Mouse (Mus musculus): ENCODE measurements around the gene Gapvd1. TPM values are rescaled to one million over a fixed set of nuclear protein-coding genes. Genes with fewer than 3 reads are reported as not detected.

The Gapvd1 gene
- total and polyA plus RNA-seq, 3 experiments, result 62.4 to 174 (median 96.7) TPM

DNA sequence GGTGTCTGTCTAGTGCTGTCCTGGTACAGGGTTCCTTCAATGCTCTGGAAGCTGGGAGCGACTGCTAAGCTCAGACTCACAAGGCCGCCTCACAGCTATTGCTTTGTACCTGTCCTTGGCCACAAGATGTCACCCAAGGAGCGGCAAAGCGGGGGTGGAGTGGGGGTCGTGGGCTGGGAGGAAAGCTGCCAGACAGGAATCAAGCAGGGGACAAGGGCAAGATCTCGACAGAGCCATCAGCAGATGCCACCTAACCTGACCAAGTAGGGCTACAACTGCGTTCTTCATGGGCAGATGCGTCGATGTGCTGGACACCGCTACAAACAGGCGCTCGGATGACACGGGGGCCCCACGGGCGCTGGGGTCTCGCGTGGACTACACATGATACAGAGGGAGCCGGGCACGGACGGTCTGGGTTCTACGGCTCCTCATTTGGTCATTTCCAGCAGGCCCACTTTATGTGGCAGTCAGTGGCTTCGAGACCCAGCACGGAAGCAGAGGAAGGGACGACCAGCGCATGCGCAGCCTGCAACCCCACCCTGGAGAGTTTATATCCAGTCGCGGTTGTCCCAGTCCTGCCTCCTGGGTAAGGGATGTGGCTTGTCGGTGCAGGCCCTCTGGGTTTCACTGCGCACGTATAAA, 83.5 kb downstream of the Gapvd1 start:
- Histone ChIP-seq H3K79me2 (ENCODE audit: control insufficient read depth, insufficient read depth, low read length, poor library complexity) (no peaks in the 10 kb centered on the region), H3K9me3 (replicated peaks; ENCODE audit: insufficient read depth, low read length) (no peaks in the 10 kb centered on the region), H3K36me3 (ENCODE audit: control insufficient read depth in 1 of 2, insufficient read depth in 2 of 2, low read length in 2 of 2) (peaks cover 0 to 4% of the 10 kb centered on the region in 2 experiments; a peak in 1 of 4 replicates), H3K4me3 (ENCODE audit: control insufficient read depth in 1 of 2, insufficient read depth in 1 of 2, low read depth in 2 of 2, low read length in 2 of 2) (no peak overlapping the region), H3K27ac (ENCODE audit: control insufficient read depth, low read depth, low read length) (no peak overlapping the region), H3K4me1 (ENCODE audit: control insufficient read depth in 1 of 2, insufficient read depth in 2 of 2, low read length in 2 of 2) (no peaks in the 10 kb centered on the region), H3K9ac (ENCODE audit: control insufficient read depth, low read depth, low read length, poor library complexity, severe bottlenecking) (no peak overlapping the region), H3K27me3 (ENCODE audit: control insufficient read depth in 1 of 2, insufficient read depth in 2 of 2, low read length in 2 of 2) (no peaks in the 10 kb centered on the region; a peak in 1 of 4 replicates)
- DNase-seq (ENCODE audit: low read depth, low spot score), result peak; percentile 25
- no peak for TF ChIP-seq TAL1 (IDR thresholded peaks at IDR 0.05; ENCODE audit: low read length)
- peak; percentile 52 for TF ChIP-seq RAD21 (IDR thresholded peaks at IDR 0.05; ENCODE audit: low read depth, low read length)
- TF ChIP-seq SMC3 (IDR thresholded peaks at IDR 0.05; ENCODE audit: low read depth, low read length), result peak; percentile 35
- peak in 2 of 3 experiments; percentile 46 to 57; a peak in 4 of 6 replicates for TF ChIP-seq CTCF (IDR thresholded peaks at IDR 0.05 in 2 of 3, conservative IDR thresholded peaks at IDR 0.05 in 1 of 3; ENCODE audit: control insufficient read depth in 1 of 3, insufficient read depth in 1 of 3, low read depth in 2 of 3, low read length in 3 of 3, poor library complexity in 1 of 3, severe bottlenecking in 1 of 3)
- TF ChIP-seq MAFK (IDR thresholded peaks at IDR 0.05; ENCODE audit: borderline replicate concordance, low read depth, low read length), result no peak

DNA sequence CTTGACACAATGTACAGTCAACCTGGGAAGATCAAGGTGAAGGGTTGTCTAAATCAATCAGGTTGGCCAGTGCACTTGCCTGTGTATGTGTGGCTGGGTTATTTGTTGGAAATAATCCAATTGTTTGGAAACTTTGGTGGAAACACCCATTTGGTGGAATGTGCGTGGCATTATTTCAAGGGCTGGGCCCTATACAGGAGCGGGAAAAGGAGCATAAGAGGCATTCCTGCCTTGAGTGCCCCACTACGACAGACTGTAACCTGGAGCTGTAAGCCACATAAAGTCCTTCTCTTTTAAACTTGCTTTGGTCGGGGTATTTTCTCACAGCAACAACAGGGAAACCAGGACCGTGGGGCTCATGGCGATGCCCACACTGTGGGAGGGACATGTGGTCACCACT, 84.6 kb downstream of the Gapvd1 start:
- Histone ChIP-seq H3K27me3 (ENCODE audit: control insufficient read depth in 1 of 2, insufficient read depth in 2 of 2, low read length in 2 of 2) (peaks cover 0 to 2% of the 10 kb centered on the region in 2 experiments; a peak in 1 of 4 replicates), H3K36me3 (ENCODE audit: control insufficient read depth in 1 of 2, insufficient read depth in 2 of 2, low read length in 2 of 2) (peaks cover 0 to 2% of the 10 kb centered on the region in 2 experiments; a peak in 1 of 4 replicates), H3K27ac (ENCODE audit: control insufficient read depth, low read depth, low read length) (no peak overlapping the region), H3K9me3 (replicated peaks; ENCODE audit: insufficient read depth, low read length) (no peaks in the 10 kb centered on the region), H3K9ac (ENCODE audit: control insufficient read depth, low read depth, low read length, poor library complexity, severe bottlenecking) (no peak overlapping the region), H3K4me3 (ENCODE audit: control insufficient read depth in 1 of 2, insufficient read depth in 1 of 2, low read depth in 2 of 2, low read length in 2 of 2) (no peak overlapping the region), H3K79me2 (ENCODE audit: control insufficient read depth, insufficient read depth, low read length, poor library complexity) (no peaks in the 10 kb centered on the region), H3K4me1 (ENCODE audit: control insufficient read depth in 1 of 2, insufficient read depth in 2 of 2, low read length in 2 of 2) (no peaks in the 10 kb centered on the region)
- no peak for TF ChIP-seq UBTF (IDR thresholded peaks at IDR 0.05; ENCODE audit: borderline replicate concordance, insufficient read depth, low read depth, low read length)
- no peak for TF ChIP-seq E2F4 (IDR thresholded peaks at IDR 0.05; ENCODE audit: borderline replicate concordance, low read depth, low read length)
- no peak for TF ChIP-seq ELF1 (IDR thresholded peaks at IDR 0.05; ENCODE audit: low read depth, low read length)
- no peak for TF ChIP-seq POLR2A (IDR thresholded peaks at IDR 0.05; ENCODE audit: control insufficient read depth in 1 of 2, insufficient read depth in 1 of 2, low read depth in 1 of 2, low read length in 2 of 2, poor library complexity in 1 of 2)
- TF ChIP-seq SMC3 (IDR thresholded peaks at IDR 0.05; ENCODE audit: low read depth, low read length), result no peak
- no peak for TF ChIP-seq MAFK (IDR thresholded peaks at IDR 0.05; ENCODE audit: borderline replicate concordance, low read depth, low read length)
- no peak for TF ChIP-seq TBP (IDR thresholded peaks at IDR 0.05; ENCODE audit: low read depth, low read length)
- TF ChIP-seq CHD2 (IDR thresholded peaks at IDR 0.05; ENCODE audit: low read length), result no peak
- no peak for DNase-seq (ENCODE audit: low read depth, low spot score)

DNA sequence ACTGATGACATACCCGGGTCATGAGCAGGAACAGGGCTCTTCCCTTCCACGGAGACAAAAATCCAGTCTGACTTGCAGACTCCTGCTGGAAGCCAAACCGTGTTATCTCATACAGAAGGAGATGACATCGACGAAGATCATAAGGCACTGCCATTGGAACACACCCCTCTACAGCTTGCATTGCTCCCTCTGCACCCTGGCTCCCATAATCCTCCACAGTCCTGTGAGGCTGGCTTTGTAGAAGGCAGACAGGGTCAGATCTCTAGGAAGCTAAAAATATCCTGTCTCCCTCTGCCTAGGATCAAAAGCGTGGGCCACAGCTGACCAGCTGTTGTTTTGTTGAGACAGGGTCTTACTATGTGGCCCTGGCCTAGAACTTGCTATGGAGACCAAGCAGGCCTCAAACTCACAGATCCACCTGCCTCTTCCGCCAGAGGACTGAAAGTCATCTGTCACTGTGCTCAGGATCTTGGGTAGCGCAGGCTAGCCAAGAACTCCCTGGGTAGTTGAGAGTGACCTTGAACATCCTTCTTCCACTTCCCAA, 85.8 kb downstream of the Gapvd1 start:
- peaks cover 0 to 2% of the 10 kb centered on the region in 2 experiments; a peak in 1 of 4 replicates for H3K27me3 ChIP-seq (ENCODE audit: control insufficient read depth in 1 of 2, insufficient read depth in 2 of 2, low read length in 2 of 2)
- no peaks in the 10 kb centered on the region for H3K79me2 ChIP-seq (ENCODE audit: control insufficient read depth, insufficient read depth, low read length, poor library complexity)
- H3K4me3 ChIP-seq (ENCODE audit: control insufficient read depth in 1 of 2, insufficient read depth in 1 of 2, low read depth in 2 of 2, low read length in 2 of 2), result no peak overlapping the region
- no peaks in the 10 kb centered on the region for H3K9me3 ChIP-seq (replicated peaks; ENCODE audit: insufficient read depth, low read length)
- DNase-seq (ENCODE audit: low read depth, low spot score), result no peak
- no peaks in the 10 kb centered on the region; a peak in 1 of 4 replicates for H3K36me3 ChIP-seq (ENCODE audit: control insufficient read depth in 1 of 2, insufficient read depth in 2 of 2, low read length in 2 of 2)
- H3K4me1 ChIP-seq (ENCODE audit: control insufficient read depth in 1 of 2, insufficient read depth in 2 of 2, low read length in 2 of 2), result no peaks in the 10 kb centered on the region
- no peak overlapping the region for H3K27ac ChIP-seq (ENCODE audit: control insufficient read depth, low read depth, low read length)
- TF ChIP-seq ZMIZ1 (IDR thresholded peaks at IDR 0.05; ENCODE audit: low read depth, low read length) (no peak), GABPA (IDR thresholded peaks at IDR 0.05; ENCODE audit: low read depth, low read length) (no peak), MYB (IDR thresholded peaks at IDR 0.05; ENCODE audit: low read depth, low read length) (no peak), CTCF (IDR thresholded peaks at IDR 0.05 in 2 of 3, conservative IDR thresholded peaks at IDR 0.05 in 1 of 3; ENCODE audit: control insufficient read depth in 1 of 3, insufficient read depth in 1 of 3, low read depth in 2 of 3, low read length in 3 of 3, poor library complexity in 1 of 3, severe bottlenecking in 1 of 3) (no peak), ZC3H11A (IDR thresholded peaks at IDR 0.05; ENCODE audit: low read depth, low read length) (no peak), E2F4 (IDR thresholded peaks at IDR 0.05; ENCODE audit: borderline replicate concordance, low read depth, low read length) (no peak), ZNF384 (IDR thresholded peaks at IDR 0.05; ENCODE audit: low read depth, low read length) (no peak), UBTF (IDR thresholded peaks at IDR 0.05; ENCODE audit: borderline replicate concordance, insufficient read depth, low read depth, low read length) (no peak), HCFC1 (IDR thresholded peaks at IDR 0.05; ENCODE audit: low read depth, low read length) (no peak), POLR2A (IDR thresholded peaks at IDR 0.05; ENCODE audit: control insufficient read depth in 1 of 2, insufficient read depth in 1 of 2, low read depth in 1 of 2, low read length in 2 of 2, poor library complexity in 1 of 2) (no peak), MYC (IDR thresholded peaks at IDR 0.05; ENCODE audit: low read depth, low read length) (no peak), NRF1 (IDR thresholded peaks at IDR 0.05; ENCODE audit: insufficient read depth, low read depth, low read length, poor library complexity, severe bottlenecking) (no peak), TBP (IDR thresholded peaks at IDR 0.05; ENCODE audit: low read depth, low read length) (no peak)
- no peak overlapping the region for H3K9ac ChIP-seq (ENCODE audit: control insufficient read depth, low read depth, low read length, poor library complexity, severe bottlenecking)

All from MEL (cell line).